Mouse (Mus musculus) erythroid progenitor cell, adult 5-6 weeks (primary cell): ENCODE results near the gene Atoh7. TPM values are rescaled to one million over a fixed set of nuclear protein-coding genes. Genes with fewer than 3 reads are reported as not detected.
"Not testable (repeated sequence)": the region's sequence is repeated elsewhere in the genome, so short reads cannot be mapped to it uniquely, and the experiment has no call there.

ENCODE experiments used
- ATAC-seq: replicated peaks from 2 replicates; pipeline ENCODE4 v1.8.0; 2016; ENCODE audit warnings: moderate number of reproducible peaks, mild to moderate bottlenecking, moderate TSS enrichment, inconsistent platforms; ENCODE audit not compliant: poor library complexity, low FRiP score, severe bottlenecking
- total RNA-seq, 2 experiments: library from RNA; stranded (forward) in 1 of 2; stranded (reverse) in 1 of 2; fragments of 150-400 nt in 1 of 2; fragments of 186-747, 209-891 nt in 1 of 2; gene quantifications; 2 replicates each; pipeline versions ENCODE4 v1.2.3 to v1.2.4; 2015 to 2017; ENCODE audit warnings: low replicate concordance in 2 of 2

Gene Atoh7
- not detected in 2 replicates for total RNA-seq (2015; ENCODE audit: low replicate concordance)
- total RNA-seq (2017; ENCODE audit: low replicate concordance), result not detected in 2 replicates

- no peak for ATAC-seq
Observed at GRCm38 (mm10) chr10:63099521-63099920, at the start of gene Atoh7. TSS of gene Atoh7 (plus strand) at chr10:63099651.

GRCm38 (mm10) chr10:63051267-63051666, 48.2 kb upstream of the Atoh7 start:
- ATAC-seq, result no peak

GRCm38 (mm10) chr10:63052011-63052410, 47.4 kb upstream of the Atoh7 start:
- no peak for ATAC-seq

- no peak for ATAC-seq
Observed at GRCm38 (mm10) chr10:63053007-63053406, 46.4 kb upstream of the Atoh7 start.

- ATAC-seq, result not testable (repeated sequence)
Observed at GRCm38 (mm10) chr10:63054071-63054470, 45.4 kb upstream of the Atoh7 start.

GRCm38 (mm10) chr10:63054586-63054985, 44.9 kb upstream of the Atoh7 start:
- ATAC-seq, result no peak

- ATAC-seq, result no peak
Observed at GRCm38 (mm10) chr10:63056966-63057750, 42.3 kb upstream of the Atoh7 start.

GRCm38 (mm10) chr10:63059862-63060261, 39.6 kb upstream of the Atoh7 start, which contains the start of gene Pbld1:
TSS of gene Pbld1 (plus strand) at chr10:63060162.
- ATAC-seq, result no peak

- no peak for ATAC-seq
Observed at GRCm38 (mm10) chr10:63060406-63060805, 39.0 kb upstream of the Atoh7 start.

GRCm38 (mm10) chr10:63061266-63061665, 38.2 kb upstream of the Atoh7 start:
- no peak for ATAC-seq

GRCm38 (mm10) chr10:63062696-63063095, 36.8 kb upstream of the Atoh7 start:
- ATAC-seq, result no peak

- ATAC-seq, result no peak
Observed at GRCm38 (mm10) chr10:63063365-63063764, 36.1 kb upstream of the Atoh7 start.

GRCm38 (mm10) chr10:63064516-63064915, 34.9 kb upstream of the Atoh7 start:
- ATAC-seq, result no peak

GRCm38 (mm10) chr10:63065561-63065960, 33.9 kb upstream of the Atoh7 start:
- ATAC-seq, result no peak

- no peak for ATAC-seq
Observed at GRCm38 (mm10) chr10:63065988-63066387, 33.5 kb upstream of the Atoh7 start.

GRCm38 (mm10) chr10:63086304-63086703, 13.1 kb upstream of the Atoh7 start:
- no peak for ATAC-seq

GRCm38 (mm10) chr10:63089103-63089757, 10.2 kb upstream of the Atoh7 start:
- no peak for ATAC-seq

GRCm38 (mm10) chr10:63089758-63090571, 9.5 kb upstream of the Atoh7 start:
- no peak for ATAC-seq

GRCm38 (mm10) chr10:63091915-63092314, 7.5 kb upstream of the Atoh7 start:
- ATAC-seq, result no peak
